Mouse (Mus musculus): ENCODE data around the gene Fbxo31.

DNA sequence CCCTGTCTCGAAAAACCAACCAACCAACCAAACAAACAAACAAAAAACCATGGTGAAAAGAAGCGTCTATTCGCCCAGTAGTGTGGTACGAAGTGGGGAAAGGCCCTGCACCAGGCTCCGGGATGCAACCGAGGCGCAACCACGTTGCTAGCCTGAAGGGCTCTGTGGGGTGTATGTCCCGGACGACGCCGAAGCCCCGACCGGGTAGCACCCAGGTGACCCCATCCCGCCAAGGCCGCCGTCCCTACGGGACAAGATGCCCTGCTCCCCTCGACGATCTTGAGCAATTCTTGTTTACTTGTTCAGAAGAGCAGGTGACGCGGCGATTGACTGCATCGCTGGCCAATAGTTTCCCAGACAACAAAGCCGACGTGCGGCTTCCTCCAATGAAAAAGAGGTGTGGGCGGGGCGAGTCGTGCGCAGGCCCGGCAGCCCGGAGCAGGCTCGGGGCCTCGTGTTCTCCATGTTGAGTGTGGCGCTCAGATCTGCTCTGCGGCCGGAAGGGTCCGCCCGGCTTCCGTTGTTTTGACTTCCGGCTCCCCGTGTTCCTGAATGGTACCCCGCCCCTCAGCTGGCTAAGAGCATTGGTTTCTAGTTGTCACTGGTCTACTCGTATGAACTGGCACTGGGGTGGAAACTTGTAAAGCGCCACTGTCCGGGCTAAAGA is 6.7 kb upstream of the Fbxo31 start:
- TF ChIP-seq CTCF (IDR thresholded peaks at IDR 0.05; ENCODE audit: extremely low read depth, insufficient read depth, low read length) = no peak
- peak; percentile 98 for TF ChIP-seq POLR2A (IDR thresholded peaks at IDR 0.05; ENCODE audit: extremely low read depth, insufficient read depth, low read length)
